Mouse (Mus musculus): ENCODE measurements at regions not wholly inside any gene's neighbourhood (a gene's known extent, or its start where the extent isn't known, plus 50 kb on each side); places are given as distances from the start of the nearest gene placed in this dataset.

DNA sequence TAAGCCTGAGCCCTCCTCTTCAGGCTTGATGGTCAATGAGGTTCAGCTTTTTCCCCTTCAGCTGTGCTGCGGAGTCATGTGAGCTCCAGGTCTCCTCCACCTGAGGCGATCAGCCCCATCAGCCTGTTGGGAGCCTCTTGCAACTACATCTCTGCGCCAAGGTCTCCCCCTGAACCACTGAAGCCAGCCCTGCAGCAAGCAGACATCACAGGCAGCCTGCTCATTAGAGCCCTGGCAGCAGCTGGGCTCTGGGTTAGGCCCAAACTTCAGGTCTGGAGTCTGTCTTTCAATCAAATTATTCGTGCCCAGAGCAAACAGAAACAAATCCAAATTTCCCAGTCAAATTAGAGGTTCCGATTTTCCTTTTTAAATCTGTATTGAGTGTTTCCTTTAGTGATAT is 108.4 kb upstream of the Slc22a12 start:
- TF ChIP-seq POLR2A (IDR thresholded peaks at IDR 0.05; ENCODE audit: borderline replicate concordance, extremely low read depth, low read depth, low read length) (no peak), CTCF (IDR thresholded peaks at IDR 0.05; ENCODE audit: insufficient read depth, low read length) (no peak)
